Mouse (Mus musculus) intestine, embryonic 16.5 days (tissue): ENCODE results near the gene Yod1. TPM values are rescaled to one million over a fixed set of nuclear protein-coding genes. Genes with fewer than 3 reads are reported as not detected.
A peak's percentile ranks its signal among the peaks of the same experiment; 100 is the strongest.

Experiments used
- ATAC-seq: fragments of 200-750 bp; cut with Nextera tagmentation; 2 replicates; pipeline ENCODE4 v1.8.0; 2017; ENCODE audit warnings: moderate TSS enrichment, moderate library complexity
- H3K27ac ChIP-seq: fragments of 300-500 bp; sonication (generic); 2 replicates; pipeline ENCODE4 v1.5.1; 2014; ENCODE audit warnings: mild to moderate bottlenecking, low read length
- H3K27me3 ChIP-seq: fragments of 300-500 bp; sonication (generic); replicated peaks from 2 replicates; pipeline ENCODE4 v1.6.1; 2014; ENCODE audit warnings: low read length, control low read depth, mixed read lengths; ENCODE audit not compliant: control insufficient read depth, insufficient read depth
- H3K36me3 ChIP-seq: fragments of 300-500 bp; sonication (generic); 2 replicates; pipeline ENCODE4 v1.6.1; 2014; ENCODE audit warnings: low read length, control low read depth; ENCODE audit not compliant: control insufficient read depth, insufficient read depth
- H3K4me1 ChIP-seq: fragments of 300-500 bp; sonication (generic); 2 replicates; pipeline ENCODE4 v1.6.1; 2014; ENCODE audit warnings: low read length, control low read depth, mixed read lengths; ENCODE audit not compliant: control insufficient read depth, insufficient read depth
- H3K4me2 ChIP-seq: fragments of 300-500 bp; sonication (generic); 2 replicates; pipeline ENCODE4 v1.6.1; 2014; ENCODE audit warnings: low read depth, low read length, control low read depth
- H3K4me3 ChIP-seq: fragments of 300-500 bp; sonication (generic); 2 replicates; pipeline ENCODE4 v1.5.1; 2014; ENCODE audit warnings: mild to moderate bottlenecking, low read length
- H3K9ac ChIP-seq: fragments of 300-500 bp; sonication (generic); 2 replicates; pipeline ENCODE4 v1.6.1; 2014; ENCODE audit warnings: low read depth, low read length
- H3K9me3 ChIP-seq: fragments of 300-500 bp; sonication (generic); 2 replicates; pipeline ENCODE4 v1.6.1; 2016; ENCODE audit warnings: low read length, control low read depth; ENCODE audit not compliant: control insufficient read depth
- WGBS: fragments of 180-500 bp; shearing (Covaris S2); extraction: QIAGEN DNeasy Blood & Tissue Kit; methylation state at CpG from one replicate; pipeline ENCODE4 v1.1.7; 2014; 5-methylcytosine and 5-hydroxymethylcytosine counted together
- polyA plus RNA-seq: library from polyadenylated mRNA; unstranded; fragments of >200 nt; fragmentation: Nextera tagmentation; extraction: Ambion mirVana; gene quantifications from 2 replicates; pipeline ENCODE4 v1.2.1, GENCODE M21; 2015

The Yod1 gene
- polyA plus RNA-seq: 8.5 and 9.9 TPM in 2 replicates

DNA sequence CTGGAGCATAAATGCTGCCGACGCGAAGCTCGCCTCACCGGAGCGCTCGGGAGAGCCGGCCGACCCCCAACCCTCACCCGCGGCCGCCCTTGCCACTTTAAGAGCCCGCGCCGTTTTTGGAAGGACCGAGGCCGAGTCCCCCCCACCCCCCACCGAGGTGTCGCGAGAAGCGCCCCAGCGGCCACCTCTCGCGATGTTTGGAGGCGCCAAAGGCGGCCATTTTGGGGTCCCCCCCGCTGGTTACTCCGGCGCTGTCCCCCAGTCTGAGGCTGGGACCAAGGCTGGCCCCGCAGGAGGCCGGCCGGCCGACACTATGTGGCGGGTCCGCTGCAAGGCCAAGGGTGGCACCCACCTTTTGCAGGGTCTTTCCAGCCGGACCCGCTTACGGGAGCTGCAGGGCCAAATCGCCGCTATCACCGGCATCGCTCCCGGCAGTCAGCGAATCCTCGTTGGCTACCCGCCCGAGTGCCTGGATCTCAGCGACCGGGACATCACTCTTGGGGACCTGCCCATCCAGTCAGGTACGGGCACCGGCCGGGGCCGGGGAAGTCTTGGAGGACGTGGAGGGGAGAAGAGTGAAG, at the start of gene Yod1:
Yod1 (plus strand) TSS at position 37 of the 581 bp plus-strand sequence.
- Histone ChIP-seq H3K9ac (peak within 1 kb of the TSS; percentile 99), H3K4me2 (peak within 1 kb of the TSS; percentile 79), H3K4me3 (peak within 1 kb of the TSS; percentile 98), H3K36me3 (0 out of 2 replicates have a peak, but pooled peaks cover 3% of the 10 kb centered on the region), H3K9me3 (no peaks in the 10 kb centered on the region), H3K27ac (peak within 1 kb of the TSS; percentile 86), H3K4me1 (peaks cover 18% of the 10 kb centered on the region), H3K27me3 (no peaks in the 10 kb centered on the region)
- WGBS: under 1% methylated on average over 54 of the region's 54 CpGs
- peak; percentile 69 for ATAC-seq

DNA sequence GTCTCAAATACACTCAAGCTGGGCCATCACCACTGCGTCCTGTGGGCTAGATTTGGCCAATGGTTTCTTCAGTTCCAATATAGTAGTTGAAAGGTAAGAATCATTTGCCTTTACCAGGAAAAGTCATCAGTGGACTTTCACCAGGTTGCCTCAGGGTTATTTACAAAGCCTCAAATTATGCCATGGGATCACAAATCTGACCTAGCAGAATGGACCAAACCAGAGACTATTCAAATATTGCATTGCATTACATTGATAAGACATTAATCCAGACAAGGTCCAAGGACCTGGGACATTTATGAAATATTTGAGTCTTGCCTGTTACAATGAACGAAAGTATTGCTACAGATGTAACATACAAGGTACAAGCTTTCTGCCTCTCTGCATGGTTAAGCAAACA, 38.6 kb upstream of the Yod1 start:
- 75% methylated on average over 2 of the region's 2 CpGs for WGBS
- H3K4me3 ChIP-seq: no peak overlapping the region
- no peak overlapping the region for H3K27ac ChIP-seq
- peaks cover 11% of the 10 kb centered on the region for H3K4me1 ChIP-seq
- ATAC-seq: no peak
- no peaks in the 10 kb centered on the region for H3K27me3 ChIP-seq
- H3K9me3 ChIP-seq: no peaks in the 10 kb centered on the region
- no peak overlapping the region for H3K9ac ChIP-seq
- H3K4me2 ChIP-seq: no peak overlapping the region
- no peaks in the 10 kb centered on the region for H3K36me3 ChIP-seq

DNA sequence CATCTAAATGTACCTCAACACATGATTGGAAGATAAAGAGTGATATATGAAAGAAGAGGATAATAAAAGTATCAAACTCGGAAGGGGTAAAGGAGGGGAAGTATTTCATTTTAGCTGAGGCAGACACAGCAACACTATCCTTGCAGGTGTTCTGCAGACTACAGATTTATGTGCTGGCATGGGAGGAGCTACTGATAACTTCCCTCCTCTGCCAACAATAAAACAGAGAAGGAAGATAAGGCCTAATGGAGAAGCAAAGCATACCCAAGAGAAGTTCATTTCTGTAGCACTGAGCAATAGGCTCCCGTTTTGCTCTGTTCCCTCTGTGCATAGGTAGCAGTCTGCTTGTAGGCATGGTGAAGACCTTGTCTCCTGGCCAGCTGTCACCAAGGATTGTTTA, 36.1 kb upstream of the Yod1 start:
- peak overlapping the region; percentile 89 for H3K27ac ChIP-seq

DNA sequence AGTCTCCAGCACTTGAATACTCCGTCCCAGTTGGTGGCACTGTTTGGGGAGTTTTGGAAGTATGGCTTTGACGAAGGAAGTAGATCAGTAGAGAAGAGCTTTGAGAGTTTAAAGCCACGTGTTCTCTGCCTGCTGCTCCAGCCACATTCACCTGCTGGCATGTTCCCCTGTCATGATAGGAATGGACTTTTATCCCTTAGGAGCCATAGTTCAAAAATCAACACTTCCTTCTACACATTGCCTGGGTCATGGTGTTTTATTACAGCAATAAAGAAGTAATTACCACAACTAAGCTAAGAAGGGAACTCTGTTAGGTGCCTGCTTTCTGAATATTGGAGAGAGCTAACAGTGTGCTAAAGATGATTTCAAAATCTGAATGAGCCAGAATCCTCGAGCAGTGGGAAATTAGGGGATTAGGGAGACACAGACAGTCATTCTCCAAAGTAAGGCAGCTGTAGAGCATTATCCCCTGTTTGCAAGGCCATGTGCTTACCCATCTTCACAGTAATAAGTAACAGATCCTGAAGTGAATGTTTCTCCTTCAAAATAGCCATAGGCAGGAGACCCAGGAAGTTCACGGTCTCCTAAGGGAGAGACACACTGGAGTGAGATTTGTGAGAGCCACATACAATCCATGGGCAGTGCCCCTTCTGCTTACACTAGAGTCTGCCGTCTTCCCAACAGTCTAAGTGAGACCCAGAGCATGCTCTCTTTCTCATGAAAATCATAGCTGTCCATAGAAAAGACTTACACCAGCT, 35.3 kb upstream of the Yod1 start:
- ATAC-seq: peak; percentile 88
- WGBS: 49% methylated on average over 6 of the region's 6 CpGs

More for the DNA sequence above, 36.1 kb upstream of the Yod1 start:
- H3K36me3 ChIP-seq: no peaks in the 10 kb centered on the region
- no peaks in the 10 kb centered on the region for H3K9me3 ChIP-seq
- peak; percentile 77 for ATAC-seq
- H3K4me3 ChIP-seq: no peak overlapping the region
- H3K4me1 ChIP-seq: peaks cover 14% of the 10 kb centered on the region
- WGBS: 48% methylated on average over 2 of the region's 2 CpGs
- no peak overlapping the region for H3K4me2 ChIP-seq
- H3K9ac ChIP-seq: no peak overlapping the region
- no peaks in the 10 kb centered on the region for H3K27me3 ChIP-seq

DNA sequence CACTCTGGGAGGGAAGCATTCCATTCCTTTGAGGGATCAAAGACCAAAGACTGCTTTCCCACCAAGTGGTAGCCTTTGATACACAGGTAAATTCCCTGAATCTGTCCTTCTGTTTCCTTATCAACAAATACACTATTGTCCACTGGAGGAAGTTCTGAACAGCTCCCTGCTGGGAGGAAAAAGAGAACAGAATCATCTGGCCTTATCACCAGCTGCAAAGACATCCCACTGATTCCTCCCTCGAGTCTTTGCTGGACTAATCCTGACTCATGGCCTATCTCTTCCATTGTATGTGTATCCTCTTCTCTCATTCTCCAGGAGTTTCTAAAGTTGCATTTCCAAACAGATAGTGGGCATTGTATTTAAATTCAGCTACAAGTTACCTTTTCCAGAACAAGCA, 33.2 kb upstream of the Yod1 start:
- Histone ChIP-seq H3K27me3 (no peaks in the 10 kb centered on the region), H3K27ac (no peak overlapping the region), H3K4me1 (peaks cover 14% of the 10 kb centered on the region), H3K9me3 (no peaks in the 10 kb centered on the region), H3K9ac (no peak overlapping the region), H3K36me3 (no peaks in the 10 kb centered on the region), H3K4me2 (no peak overlapping the region), H3K4me3 (no peak overlapping the region)
- no peak for ATAC-seq
- WGBS: 53% methylated on average over 1 of the region's 1 CpGs

More for the DNA sequence above, 35.3 kb upstream of the Yod1 start:
- Histone ChIP-seq H3K9me3 (no peaks in the 10 kb centered on the region), H3K27ac (peak overlapping the region; percentile 91), H3K36me3 (no peaks in the 10 kb centered on the region), H3K4me3 (no peak overlapping the region), H3K4me1 (peaks cover 14% of the 10 kb centered on the region), H3K4me2 (no peak overlapping the region), H3K27me3 (no peaks in the 10 kb centered on the region), H3K9ac (no peak overlapping the region)

DNA sequence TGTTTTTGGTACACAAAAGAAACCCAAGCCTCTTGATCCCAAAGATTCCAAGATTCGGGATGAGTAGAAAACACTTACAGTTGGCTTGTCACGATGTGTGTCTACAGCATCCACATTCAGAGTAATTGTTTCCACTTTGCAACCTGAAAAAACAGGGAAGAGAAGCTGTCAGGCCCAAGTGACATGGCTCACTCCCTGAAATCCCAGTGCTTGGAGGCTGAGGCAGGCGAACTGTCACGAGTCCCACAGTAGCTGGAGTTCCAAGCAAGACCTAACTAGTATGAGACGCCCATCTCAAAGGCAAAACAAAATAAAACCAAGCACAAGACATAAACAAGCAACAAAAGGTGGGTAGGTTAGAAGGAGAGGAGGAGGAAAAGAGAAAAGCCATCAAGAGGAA, 18.5 kb upstream of the Yod1 start:
- no peaks in the 10 kb centered on the region for H3K27me3 ChIP-seq
- H3K4me1 ChIP-seq: no peaks in the 10 kb centered on the region
- no peak overlapping the region for H3K4me2 ChIP-seq
- no peak overlapping the region for H3K4me3 ChIP-seq
- no peak for ATAC-seq
- H3K36me3 ChIP-seq: peaks cover 12% of the 10 kb centered on the region
- H3K27ac ChIP-seq: no peak overlapping the region
- H3K9me3 ChIP-seq: no peaks in the 10 kb centered on the region
- WGBS: 94% methylated on average over 5 of the region's 5 CpGs
- H3K9ac ChIP-seq: no peak overlapping the region

DNA sequence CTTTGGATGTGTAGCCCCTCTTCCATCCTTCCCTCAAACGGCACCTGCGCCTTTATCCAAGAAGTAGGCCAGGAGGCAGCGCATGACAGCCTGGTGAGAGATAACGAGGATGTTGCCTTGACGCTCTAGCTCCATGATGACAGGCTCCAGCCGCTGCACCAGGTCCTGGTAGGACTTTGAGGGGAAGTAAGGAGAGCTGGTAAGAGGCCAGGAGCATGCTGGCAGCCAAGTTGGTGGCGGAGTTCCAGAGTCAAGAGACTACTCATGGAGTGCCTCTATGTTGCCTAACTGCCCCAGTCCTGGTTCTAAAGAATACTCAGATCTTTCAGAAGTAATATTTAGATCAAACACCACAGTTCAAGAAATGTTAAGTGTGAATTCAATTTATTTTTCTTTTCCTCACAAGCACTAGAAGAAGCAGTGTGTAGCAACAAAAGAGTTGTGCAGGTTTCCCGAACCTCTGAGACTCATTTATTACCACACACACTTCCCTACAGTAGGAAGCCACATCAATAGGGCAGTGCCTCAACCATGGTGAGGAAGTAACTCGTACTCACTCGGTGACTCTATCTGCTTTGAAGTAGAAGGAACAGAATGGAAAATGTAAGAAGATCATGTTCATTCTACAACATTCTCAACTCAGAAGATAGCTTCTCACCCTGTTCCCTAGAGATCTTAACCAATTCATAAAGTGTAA, 17.0 kb upstream of the Yod1 start:
- Histone ChIP-seq H3K9me3 (no peaks in the 10 kb centered on the region), H3K9ac (no peak overlapping the region), H3K27ac (no peak overlapping the region), H3K4me1 (no peaks in the 10 kb centered on the region), H3K4me3 (no peak overlapping the region), H3K27me3 (no peaks in the 10 kb centered on the region), H3K4me2 (no peak overlapping the region), H3K36me3 (peaks cover 12% of the 10 kb centered on the region)
- no peak for ATAC-seq
- 92% methylated on average over 10 of the region's 10 CpGs for WGBS

DNA sequence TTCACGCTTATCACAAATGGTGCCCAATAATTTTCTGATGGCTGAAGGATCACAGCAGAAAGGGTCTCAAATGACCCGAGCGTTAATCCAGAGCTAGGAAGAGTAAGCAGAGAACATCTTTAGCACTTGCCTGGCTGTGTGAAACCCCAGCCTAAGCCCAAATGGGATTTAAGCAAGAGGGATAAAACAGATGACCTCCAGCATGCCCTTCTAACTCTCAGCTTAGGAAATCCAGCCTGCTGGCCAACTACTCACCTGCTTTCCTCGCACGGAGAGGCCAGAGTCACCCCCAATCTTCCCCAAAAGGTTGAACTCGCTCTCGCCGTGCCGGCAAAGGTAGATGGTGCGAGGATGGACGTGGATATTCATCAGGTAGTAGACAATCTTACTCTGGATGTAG, 15.2 kb upstream of the Yod1 start:
- ATAC-seq: no peak
- Histone ChIP-seq H3K36me3 (peaks cover 14% of the 10 kb centered on the region), H3K4me2 (no peak overlapping the region), H3K4me3 (no peak overlapping the region), H3K9me3 (no peaks in the 10 kb centered on the region), H3K27ac (no peak overlapping the region), H3K9ac (no peak overlapping the region), H3K4me1 (no peaks in the 10 kb centered on the region), H3K27me3 (no peaks in the 10 kb centered on the region)
- WGBS: 97% methylated on average over 11 of the region's 11 CpGs

DNA sequence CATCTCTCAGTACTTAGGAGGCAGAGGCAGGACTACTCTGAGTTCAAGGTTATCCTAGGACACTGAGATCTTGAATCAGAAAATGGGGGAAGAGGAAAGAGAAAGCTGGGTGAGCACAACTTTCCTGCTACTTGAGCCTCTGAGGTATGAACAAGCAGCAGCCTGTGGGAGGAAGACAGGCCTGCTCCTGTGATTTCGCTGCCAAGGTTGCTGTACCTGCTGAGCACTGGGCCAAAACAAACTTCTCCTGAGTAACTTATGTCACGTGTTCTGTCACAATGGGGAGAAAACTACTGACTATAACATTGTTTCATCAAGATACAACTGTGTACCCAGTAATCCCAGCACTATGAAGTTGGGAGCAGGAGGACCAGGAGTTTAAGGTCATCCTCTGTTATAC, 13.5 kb upstream of the Yod1 start:
- H3K4me2 ChIP-seq: no peak overlapping the region
- no peaks in the 10 kb centered on the region for H3K27me3 ChIP-seq
- peaks cover 11% of the 10 kb centered on the region for H3K36me3 ChIP-seq
- no peak for ATAC-seq
- no peaks in the 10 kb centered on the region for H3K9me3 ChIP-seq
- no peak overlapping the region for H3K4me3 ChIP-seq
- H3K9ac ChIP-seq: no peak overlapping the region
- H3K27ac ChIP-seq: no peak overlapping the region
- no peaks in the 10 kb centered on the region for H3K4me1 ChIP-seq
- 91% methylated on average over 2 of the region's 2 CpGs for WGBS
